Mouse (Mus musculus): Measurements from ENCODE around the gene Eif2d. TPM values are rescaled to one million over a fixed set of nuclear protein-coding genes. Genes with fewer than 3 reads are reported as not detected.
A peak's percentile ranks its signal among the peaks of the same experiment; 100 is the strongest.

Eif2d gene
- polyA plus RNA-seq, 1 experiment from 2014 or later = 64.1 TPM

DNA sequence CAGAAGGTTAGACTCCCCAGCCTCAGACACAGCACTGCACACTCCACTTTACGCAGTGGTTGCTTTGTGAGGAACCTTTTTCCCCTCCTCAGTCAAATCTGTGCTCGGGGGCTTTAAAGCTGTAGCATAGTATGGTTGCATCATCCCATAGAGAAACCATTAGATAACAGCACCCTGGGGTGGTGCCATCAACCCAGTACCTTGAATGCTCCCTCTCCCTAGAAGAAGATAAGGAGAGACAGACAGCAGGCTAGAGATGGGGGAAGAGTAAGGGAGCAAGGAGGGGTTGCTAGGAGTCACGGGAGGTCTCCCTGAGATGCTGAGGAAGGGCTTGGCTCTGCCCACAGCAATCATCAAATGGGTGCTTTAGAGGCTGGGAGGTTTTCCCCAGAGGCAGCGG, 48.4 kb downstream of the Eif2d start:
- no peak overlapping the region for H3K9ac ChIP-seq (replicated peaks; ENCODE audit: low read depth, low read length)
- no peaks in the 10 kb centered on the region for H3K9me3 ChIP-seq (ENCODE audit: control insufficient read depth, low read length)
- no peak overlapping the region for H3K27ac ChIP-seq (ENCODE audit: low read length)
- no peak overlapping the region for H3K4me3 ChIP-seq (replicated peaks; ENCODE audit: low read length)
- no peak for ATAC-seq
- no peaks in the 10 kb centered on the region for H3K27me3 ChIP-seq (replicated peaks; ENCODE audit: control insufficient read depth, insufficient read depth, low read length)
- H3K36me3 ChIP-seq (ENCODE audit: control insufficient read depth, insufficient read depth) = no peaks in the 10 kb centered on the region
- no peaks in the 10 kb centered on the region for H3K4me1 ChIP-seq (replicated peaks; ENCODE audit: control insufficient read depth, insufficient read depth, low read length)
- H3K4me2 ChIP-seq (ENCODE audit: low read length) = no peak overlapping the region
- WGBS = 79% methylated on average over 4 of the region's 4 CpGs

- no peaks in the 10 kb centered on the region for H3K27me3 ChIP-seq (replicated peaks; ENCODE audit: control insufficient read depth, insufficient read depth, low read length)
- no peak overlapping the region for H3K4me3 ChIP-seq (replicated peaks; ENCODE audit: low read length)
- H3K4me1 ChIP-seq (replicated peaks; ENCODE audit: control insufficient read depth, insufficient read depth, low read length) = no peaks in the 10 kb centered on the region
- no peak overlapping the region for H3K9ac ChIP-seq (replicated peaks; ENCODE audit: low read depth, low read length)
- ATAC-seq = no peak
- no peaks in the 10 kb centered on the region for H3K36me3 ChIP-seq (ENCODE audit: control insufficient read depth, insufficient read depth)
- H3K9me3 ChIP-seq (ENCODE audit: control insufficient read depth, low read length) = no peaks in the 10 kb centered on the region
- WGBS = 87% methylated on average over 8 of the region's 8 CpGs
- H3K4me2 ChIP-seq (ENCODE audit: low read length) = no peak overlapping the region
- no peak overlapping the region for H3K27ac ChIP-seq (ENCODE audit: low read length)
Measured at GRCm38 (mm10) chr1:131204461-131204860, 51.5 kb downstream of the Eif2d start.

DNA sequence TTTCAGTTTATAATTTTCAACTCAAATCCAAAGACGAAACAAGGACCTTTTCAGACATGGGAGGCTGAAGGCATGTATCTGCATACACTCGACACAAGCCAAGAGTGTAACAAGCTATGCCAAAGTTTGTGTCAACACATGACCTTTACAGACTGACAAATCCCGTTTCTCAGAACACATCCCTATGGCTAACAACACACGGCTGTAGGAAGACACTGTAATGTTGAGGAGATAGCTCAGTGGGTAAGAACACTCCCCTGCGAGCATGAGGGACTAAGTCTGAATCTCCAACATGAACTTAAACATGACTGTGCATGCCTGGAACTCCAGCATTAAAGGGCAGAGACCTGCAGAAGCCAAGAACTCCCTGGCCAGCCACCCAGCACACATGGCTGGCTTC, 53.4 kb downstream of the Eif2d start:
- no peaks in the 10 kb centered on the region for H3K27me3 ChIP-seq (replicated peaks; ENCODE audit: control insufficient read depth, insufficient read depth, low read length)
- no peak overlapping the region for H3K27ac ChIP-seq (ENCODE audit: low read length)
- no peak overlapping the region for H3K4me2 ChIP-seq (ENCODE audit: low read length)
- H3K36me3 ChIP-seq (ENCODE audit: control insufficient read depth, insufficient read depth) = no peaks in the 10 kb centered on the region
- 79% methylated on average over 5 of the region's 5 CpGs for WGBS
- 0 out of 2 replicates have a peak, but pooled peaks cover 3% of the 10 kb centered on the region for H3K4me1 ChIP-seq (replicated peaks; ENCODE audit: control insufficient read depth, insufficient read depth, low read length)
- no peaks in the 10 kb centered on the region for H3K9me3 ChIP-seq (ENCODE audit: control insufficient read depth, low read length)
- H3K9ac ChIP-seq (replicated peaks; ENCODE audit: low read depth, low read length) = no peak overlapping the region
- H3K4me3 ChIP-seq (replicated peaks; ENCODE audit: low read length) = no peak overlapping the region
- no peak for ATAC-seq

DNA sequence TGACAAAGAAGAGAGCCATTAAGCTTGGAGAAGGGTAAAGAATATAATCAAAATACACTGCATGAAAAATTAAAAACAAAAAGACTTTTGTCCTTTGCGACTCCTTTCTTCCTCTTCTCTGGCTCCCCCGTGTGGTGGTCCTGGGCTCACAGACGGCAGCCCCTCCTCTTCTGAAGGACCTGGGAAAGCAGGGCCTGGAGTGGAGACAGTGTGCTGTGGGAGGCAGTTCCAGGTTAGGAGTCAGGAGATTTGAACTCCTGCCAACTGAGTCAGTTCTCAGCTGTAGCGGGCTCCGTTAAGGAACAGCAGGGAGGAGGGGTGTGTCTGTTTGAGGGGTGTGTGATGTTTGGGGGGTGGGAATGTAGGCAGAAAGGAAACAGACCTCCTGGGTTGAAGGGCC, 54.5 kb downstream of the Eif2d start:
- ATAC-seq = peak; percentile 73; the same call in 1 of the 2 replicates
- no peak overlapping the region for H3K9ac ChIP-seq (replicated peaks; ENCODE audit: low read depth, low read length)
- 0 out of 2 replicates have a peak, but pooled peaks cover 3% of the 10 kb centered on the region for H3K4me1 ChIP-seq (replicated peaks; ENCODE audit: control insufficient read depth, insufficient read depth, low read length)
- no peaks in the 10 kb centered on the region for H3K27me3 ChIP-seq (replicated peaks; ENCODE audit: control insufficient read depth, insufficient read depth, low read length)
- no peak overlapping the region for H3K4me2 ChIP-seq (ENCODE audit: low read length)
- no peak overlapping the region for H3K4me3 ChIP-seq (replicated peaks; ENCODE audit: low read length)
- 2% methylated on average over 5 of the region's 5 CpGs for WGBS
- no peaks in the 10 kb centered on the region for H3K9me3 ChIP-seq (ENCODE audit: control insufficient read depth, low read length)
- H3K27ac ChIP-seq (ENCODE audit: low read length) = no peak overlapping the region
- no peaks in the 10 kb centered on the region for H3K36me3 ChIP-seq (ENCODE audit: control insufficient read depth, insufficient read depth)

DNA sequence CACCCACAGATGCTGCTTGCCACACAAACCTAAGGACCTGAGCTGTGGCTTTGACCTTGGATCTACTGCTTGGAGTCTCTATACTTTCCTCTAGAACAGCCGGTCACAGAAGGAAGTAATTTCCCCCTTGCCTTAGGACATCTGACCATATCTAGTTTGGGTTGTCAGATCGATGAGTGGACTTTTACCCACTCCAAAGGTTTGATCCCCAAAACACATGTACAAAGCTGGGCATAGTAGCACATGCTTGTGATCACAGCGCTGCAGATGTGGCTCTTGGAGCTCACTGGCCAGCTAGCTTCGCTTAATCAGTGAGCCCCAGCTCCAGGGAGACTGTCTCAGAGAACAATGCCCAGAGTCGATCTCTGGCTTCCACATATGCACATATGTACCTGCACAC, 55.1 kb downstream of the Eif2d start:
- 0 out of 2 replicates have a peak, but pooled peaks cover 3% of the 10 kb centered on the region for H3K4me1 ChIP-seq (replicated peaks; ENCODE audit: control insufficient read depth, insufficient read depth, low read length)
- 89% methylated on average over 5 of the region's 5 CpGs for WGBS
- no peaks in the 10 kb centered on the region for H3K27me3 ChIP-seq (replicated peaks; ENCODE audit: control insufficient read depth, insufficient read depth, low read length)
- no peak overlapping the region for H3K27ac ChIP-seq (ENCODE audit: low read length)
- ATAC-seq = no peak
- H3K9me3 ChIP-seq (ENCODE audit: control insufficient read depth, low read length) = no peaks in the 10 kb centered on the region
- H3K9ac ChIP-seq (replicated peaks; ENCODE audit: low read depth, low read length) = no peak overlapping the region
- H3K36me3 ChIP-seq (ENCODE audit: control insufficient read depth, insufficient read depth) = no peaks in the 10 kb centered on the region
- no peak overlapping the region for H3K4me2 ChIP-seq (ENCODE audit: low read length)
- H3K4me3 ChIP-seq (replicated peaks; ENCODE audit: low read length) = no peak overlapping the region

DNA sequence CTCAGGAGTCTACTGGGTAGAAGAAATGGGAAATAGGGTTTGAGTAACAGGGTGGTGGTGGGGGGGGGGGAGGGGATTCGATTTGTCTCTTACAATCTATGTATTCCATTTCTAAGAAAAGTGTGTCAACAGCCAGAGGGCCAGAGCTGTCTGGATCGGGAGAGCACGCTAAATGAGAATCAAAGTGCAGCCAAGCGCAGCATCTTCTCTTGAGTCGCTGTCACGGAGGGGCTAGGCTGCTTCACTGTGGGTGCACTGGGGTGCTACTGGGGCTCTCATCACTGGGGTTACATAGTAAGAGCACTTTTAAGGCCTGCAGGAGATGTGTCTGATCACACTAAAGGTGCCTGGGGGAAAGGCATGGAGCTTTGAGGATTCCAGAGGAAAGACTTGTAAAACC, 55.8 kb downstream of the Eif2d start:
- 0 out of 2 replicates have a peak, but pooled peaks cover 3% of the 10 kb centered on the region for H3K4me1 ChIP-seq (replicated peaks; ENCODE audit: control insufficient read depth, insufficient read depth, low read length)
- ATAC-seq = no peak
- H3K4me3 ChIP-seq (replicated peaks; ENCODE audit: low read length) = no peak overlapping the region
- H3K27me3 ChIP-seq (replicated peaks; ENCODE audit: control insufficient read depth, insufficient read depth, low read length) = no peaks in the 10 kb centered on the region
- H3K36me3 ChIP-seq (ENCODE audit: control insufficient read depth, insufficient read depth) = no peaks in the 10 kb centered on the region
- 80% methylated on average over 6 of the region's 6 CpGs for WGBS
- H3K9ac ChIP-seq (replicated peaks; ENCODE audit: low read depth, low read length) = no peak overlapping the region
- no peak overlapping the region for H3K27ac ChIP-seq (ENCODE audit: low read length)
- H3K9me3 ChIP-seq (ENCODE audit: control insufficient read depth, low read length) = no peaks in the 10 kb centered on the region
- no peak overlapping the region for H3K4me2 ChIP-seq (ENCODE audit: low read length)

GRCm38 (mm10) chr1:131209971-131210426, 57.0 kb downstream of the Eif2d start:
- H3K36me3 ChIP-seq (ENCODE audit: control insufficient read depth, insufficient read depth) = no peaks in the 10 kb centered on the region
- no peak overlapping the region for H3K4me2 ChIP-seq (ENCODE audit: low read length)
- H3K4me1 ChIP-seq (replicated peaks; ENCODE audit: control insufficient read depth, insufficient read depth, low read length) = 0 out of 2 replicates have a peak, but pooled peaks cover 3% of the 10 kb centered on the region
- no peak overlapping the region for H3K9ac ChIP-seq (replicated peaks; ENCODE audit: low read depth, low read length)
- no peaks in the 10 kb centered on the region for H3K9me3 ChIP-seq (ENCODE audit: control insufficient read depth, low read length)
- H3K27me3 ChIP-seq (replicated peaks; ENCODE audit: control insufficient read depth, insufficient read depth, low read length) = no peaks in the 10 kb centered on the region
- WGBS = 48% methylated on average over 8 of the region's 8 CpGs
- H3K4me3 ChIP-seq (replicated peaks; ENCODE audit: low read length) = no peak overlapping the region
- peak; percentile 31; the same call in 1 of the 2 replicates for ATAC-seq
- H3K27ac ChIP-seq (ENCODE audit: low read length) = no peak overlapping the region

- no peak overlapping the region for H3K27ac ChIP-seq (ENCODE audit: low read length)
- no peaks in the 10 kb centered on the region for H3K27me3 ChIP-seq (replicated peaks; ENCODE audit: control insufficient read depth, insufficient read depth, low read length)
- 93% methylated on average over 1 of the region's 1 CpGs for WGBS
- H3K9me3 ChIP-seq (ENCODE audit: control insufficient read depth, low read length) = no peaks in the 10 kb centered on the region
- no peak overlapping the region for H3K4me3 ChIP-seq (replicated peaks; ENCODE audit: low read length)
- H3K36me3 ChIP-seq (ENCODE audit: control insufficient read depth, insufficient read depth) = no peaks in the 10 kb centered on the region
- no peak for ATAC-seq
- no peak overlapping the region for H3K9ac ChIP-seq (replicated peaks; ENCODE audit: low read depth, low read length)
- H3K4me2 ChIP-seq (ENCODE audit: low read length) = no peak overlapping the region
- H3K4me1 ChIP-seq (replicated peaks; ENCODE audit: control insufficient read depth, insufficient read depth, low read length) = 0 out of 2 replicates have a peak, but pooled peaks cover 3% of the 10 kb centered on the region
Measured at GRCm38 (mm10) chr1:131211655-131212054, 58.7 kb downstream of the Eif2d start.

DNA sequence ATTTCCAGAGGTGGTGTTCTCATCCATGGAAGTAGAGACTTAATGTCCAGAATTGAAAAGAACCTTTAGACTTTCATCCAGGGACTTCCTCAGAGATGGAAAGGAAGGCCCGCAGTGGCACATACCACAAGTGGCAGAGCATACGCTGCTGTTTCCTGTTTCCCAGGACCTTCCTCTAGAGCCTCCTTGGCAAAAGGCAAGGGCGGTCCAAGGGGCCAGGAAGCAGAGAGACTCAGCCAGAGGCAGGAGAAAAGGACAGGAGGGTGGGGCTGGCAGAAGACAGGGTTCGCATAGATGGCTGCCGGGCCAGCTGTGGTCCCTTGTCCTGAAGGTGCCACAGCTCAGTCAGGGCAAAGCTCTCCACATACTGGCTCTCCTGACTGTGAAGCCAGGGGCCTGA, 60.0 kb downstream of the Eif2d start:
- WGBS = 82% methylated on average over 5 of the region's 5 CpGs
- no peak for ATAC-seq

DNA sequence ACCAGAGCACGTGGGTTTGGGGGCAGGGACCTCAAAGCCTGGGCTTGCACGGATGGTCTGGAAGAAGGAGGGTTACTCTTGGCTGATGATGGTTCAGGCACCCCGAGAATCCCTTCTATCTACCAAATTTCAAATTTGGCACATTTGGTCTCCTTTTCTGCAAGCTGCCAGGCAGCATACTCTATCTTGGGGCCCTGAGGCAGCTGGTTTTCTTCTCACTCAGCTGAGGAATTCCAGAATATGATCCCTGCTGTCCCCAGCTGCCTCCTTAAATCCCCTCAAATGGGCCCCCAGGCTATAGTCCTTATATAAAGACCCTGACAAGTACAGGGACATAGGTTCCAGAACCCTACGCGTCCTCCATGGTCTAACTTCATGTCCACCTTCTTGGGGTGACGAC, 60.4 kb downstream of the Eif2d start:
- Histone ChIP-seq H3K27ac (ENCODE audit: low read length) (no peak overlapping the region), H3K9me3 (ENCODE audit: control insufficient read depth, low read length) (no peaks in the 10 kb centered on the region), H3K4me1 (replicated peaks; ENCODE audit: control insufficient read depth, insufficient read depth, low read length) (0 out of 2 replicates have a peak, but pooled peaks cover 3% of the 10 kb centered on the region), H3K36me3 (ENCODE audit: control insufficient read depth, insufficient read depth) (no peaks in the 10 kb centered on the region), H3K27me3 (replicated peaks; ENCODE audit: control insufficient read depth, insufficient read depth, low read length) (no peaks in the 10 kb centered on the region), H3K9ac (replicated peaks; ENCODE audit: low read depth, low read length) (no peak overlapping the region), H3K4me2 (ENCODE audit: low read length) (no peak overlapping the region), H3K4me3 (replicated peaks; ENCODE audit: low read length) (no peak overlapping the region)
- no peak for ATAC-seq
- WGBS = 89% methylated on average over 6 of the region's 6 CpGs

More for the DNA sequence above, 60.0 kb downstream of the Eif2d start:
- Histone ChIP-seq H3K4me3 (replicated peaks; ENCODE audit: low read length) (no peak overlapping the region), H3K9ac (replicated peaks; ENCODE audit: low read depth, low read length) (no peak overlapping the region), H3K9me3 (ENCODE audit: control insufficient read depth, low read length) (no peaks in the 10 kb centered on the region), H3K36me3 (ENCODE audit: control insufficient read depth, insufficient read depth) (no peaks in the 10 kb centered on the region), H3K4me1 (replicated peaks; ENCODE audit: control insufficient read depth, insufficient read depth, low read length) (0 out of 2 replicates have a peak, but pooled peaks cover 3% of the 10 kb centered on the region), H3K27ac (ENCODE audit: low read length) (no peak overlapping the region), H3K4me2 (ENCODE audit: low read length) (no peak overlapping the region), H3K27me3 (replicated peaks; ENCODE audit: control insufficient read depth, insufficient read depth, low read length) (no peaks in the 10 kb centered on the region)

All from forebrain, embryonic 16.5 days (tissue).